Mouse (Mus musculus) lung, adult 2 months (tissue): Measurements from ENCODE around the gene Il22ra2. TPM values are rescaled to one million over a fixed set of nuclear protein-coding genes. Genes with fewer than 3 reads are reported as not detected.

ENCODE experiments used
- DNase-seq: peaks from one replicate; pipeline ENCODE4 v3.0.0; 2022
- H3K4me1 ChIP-seq: fragments of 200-500 bp; 2 replicates; pipeline ENCODE4 v1.6.1; 2011; ENCODE audit warnings: low read length; ENCODE audit not compliant: control insufficient read depth, insufficient read depth
- H3K4me3 ChIP-seq: fragments of 200-500 bp; replicated peaks from 2 replicates; pipeline ENCODE3; 2011; ENCODE audit warnings: low read depth, mild to moderate bottlenecking, control low read depth, low read length; ENCODE audit errors: extremely low read depth
- CTCF ChIP-seq: fragments of 200-500 bp; IDR thresholded peaks from 2 replicates; pipeline ENCODE4 v1.5.1; 2011; ENCODE audit warnings: mild to moderate bottlenecking, low read length, control low read depth; ENCODE audit not compliant: insufficient read depth
- POLR2A ChIP-seq: fragments of 200-500 bp; IDR thresholded peaks from 2 replicates; pipeline ENCODE4 v1.6.1; 2011; ENCODE audit warnings: low read depth, mild to moderate bottlenecking, control low read depth, low read length, borderline replicate concordance; ENCODE audit errors: extremely low read depth
- WGBS: fragments of 180-500 bp; shearing (Covaris S2); methylation state at CpG from one replicate; pipeline ENCODE4 v1.1.7; 2018; 5-methylcytosine and 5-hydroxymethylcytosine counted together
- polyA plus RNA-seq: library from polyadenylated mRNA; depleted of rRNA; stranded (reverse); fragments of >200 nt; gene quantifications from 2 replicates; pipeline ENCODE4 v1.2.3, GENCODE M21; 2012

Il22ra2 gene
- polyA plus RNA-seq, 1 experiment, result 0.43 TPM

GRCm38 (mm10) chr10:19587281-19587680 is 34.5 kb upstream of the Il22ra2 start:
- no peak for TF ChIP-seq POLR2A
- no peak for TF ChIP-seq CTCF

GRCm38 (mm10) chr10:19589626-19590025 is 32.2 kb upstream of the Il22ra2 start:
- Histone ChIP-seq H3K4me3 (no peak overlapping the region), H3K4me1 (peaks cover 13% of the 10 kb centered on the region)
- WGBS, result 85% methylated on average over 12 of the region's 12 CpGs
- TF ChIP-seq CTCF, result no peak
- TF ChIP-seq POLR2A, result no peak
- DNase-seq, result no peak

More at GRCm38 (mm10) chr10:19587281-19587680, 34.5 kb upstream of the Il22ra2 start:
- DNase-seq, result no peak
- WGBS, result 71% methylated on average over 3 of the region's 3 CpGs
- Histone ChIP-seq H3K4me3 (no peak overlapping the region), H3K4me1 (no peaks in the 10 kb centered on the region; the same call in 1 of the 2 replicates)

DNA sequence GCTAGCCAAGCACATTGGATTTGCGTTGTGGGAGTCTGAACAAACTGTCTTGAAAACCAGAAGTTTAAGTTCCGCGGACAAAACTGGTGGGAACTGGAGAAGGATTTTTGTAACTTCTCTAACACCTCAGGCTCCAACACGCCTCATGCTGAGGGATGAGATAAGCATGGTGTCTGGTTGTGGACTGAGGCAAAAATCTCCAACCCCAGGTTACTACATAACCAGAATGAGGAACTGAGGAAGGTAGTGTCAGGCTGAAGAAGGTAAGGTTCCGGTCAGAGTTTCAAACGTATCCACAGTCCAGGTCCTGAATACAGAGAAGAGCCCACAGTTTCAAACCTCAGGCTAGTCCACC is 30.5 kb upstream of the Il22ra2 start:
- WGBS, result 22% methylated on average over 6 of the region's 6 CpGs
- DNase-seq, result no peak
- H3K4me3 ChIP-seq, result peak overlapping the region; percentile 17
- peaks cover 18% of the 10 kb centered on the region for H3K4me1 ChIP-seq
- TF ChIP-seq CTCF (no peak), POLR2A (no peak)

DNA sequence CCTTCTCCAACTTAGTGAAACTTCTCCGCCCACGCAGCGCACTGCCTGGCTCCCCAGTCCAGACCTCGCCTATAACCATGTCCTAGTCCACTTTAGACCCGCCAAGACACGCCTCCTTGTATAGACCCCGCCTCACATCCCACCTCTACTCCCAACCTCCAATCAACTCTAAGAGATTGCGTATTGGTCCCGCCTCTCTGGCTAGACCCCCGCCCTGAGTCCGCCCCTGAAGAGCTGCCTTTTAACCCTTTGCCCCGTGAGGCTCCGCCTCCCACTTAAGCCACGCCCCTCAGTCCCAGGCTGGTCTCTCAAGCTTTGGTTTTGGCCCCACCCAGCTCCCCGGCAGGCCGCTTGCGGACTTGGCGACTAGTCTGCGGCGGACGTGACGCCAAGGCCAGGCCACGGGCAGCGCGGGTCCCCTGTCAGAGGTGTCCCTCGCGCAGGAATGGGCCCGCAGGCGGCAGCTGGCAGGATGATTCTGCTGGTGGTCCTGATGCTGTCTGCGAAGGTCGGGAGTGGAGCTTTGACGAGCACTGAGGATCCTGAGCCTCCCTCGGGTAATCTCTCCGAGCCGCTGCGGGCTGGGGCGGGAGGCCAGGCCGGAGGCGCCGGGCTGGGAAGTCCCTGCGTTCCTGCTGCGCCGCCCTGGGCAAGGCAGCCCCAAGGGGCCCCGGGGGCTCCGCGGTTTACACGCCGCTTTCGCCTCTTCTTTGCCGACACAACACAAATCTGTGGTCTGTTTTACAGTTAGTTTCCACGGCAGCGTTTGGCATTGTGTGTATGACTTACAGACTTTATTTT is 30.0 kb upstream of the Il22ra2 start, which contains the start of gene Ifngr1:
Ifngr1 (plus strand) TSS at position 309 of the 801 bp plus-strand sequence.
- WGBS, result under 1% methylated on average over 52 of the region's 52 CpGs

DNA sequence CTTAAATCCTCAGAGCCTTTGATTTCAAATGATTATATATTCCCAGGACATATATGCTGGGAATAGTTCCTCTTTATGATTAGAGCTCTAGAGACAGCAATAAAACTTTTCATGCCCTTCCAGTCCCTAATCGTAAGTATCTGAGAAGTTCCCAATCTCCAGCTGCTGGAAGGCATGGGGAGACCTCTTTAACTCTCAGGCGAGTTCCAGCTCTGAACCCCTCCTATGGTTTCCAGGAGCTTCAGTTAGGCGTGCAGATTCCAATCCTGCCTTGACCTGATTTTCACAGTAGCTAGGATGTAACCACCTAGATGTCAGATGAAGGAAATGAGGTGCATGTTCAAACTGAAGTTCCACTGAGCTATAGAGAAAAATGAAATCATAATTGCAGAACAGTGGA is 29.2 kb upstream of the Il22ra2 start:
- WGBS, result under 1% methylated on average over 3 of the region's 3 CpGs
- DNase-seq, result no peak
- peaks cover 28% of the 10 kb centered on the region for H3K4me1 ChIP-seq
- TF ChIP-seq CTCF (no peak), POLR2A (no peak)
- H3K4me3 ChIP-seq, result peak overlapping the region; percentile 90

More for the DNA sequence above, 30.0 kb upstream of the Il22ra2 start, which contains the start of gene Ifngr1:
- peak; percentile 100 for DNase-seq
- peaks cover 24% of the 10 kb centered on the region for H3K4me1 ChIP-seq
- H3K4me3 ChIP-seq, result peak within 1 kb of the TSS; percentile 90
- peak; percentile 96 for TF ChIP-seq POLR2A
- no peak for TF ChIP-seq CTCF

DNA sequence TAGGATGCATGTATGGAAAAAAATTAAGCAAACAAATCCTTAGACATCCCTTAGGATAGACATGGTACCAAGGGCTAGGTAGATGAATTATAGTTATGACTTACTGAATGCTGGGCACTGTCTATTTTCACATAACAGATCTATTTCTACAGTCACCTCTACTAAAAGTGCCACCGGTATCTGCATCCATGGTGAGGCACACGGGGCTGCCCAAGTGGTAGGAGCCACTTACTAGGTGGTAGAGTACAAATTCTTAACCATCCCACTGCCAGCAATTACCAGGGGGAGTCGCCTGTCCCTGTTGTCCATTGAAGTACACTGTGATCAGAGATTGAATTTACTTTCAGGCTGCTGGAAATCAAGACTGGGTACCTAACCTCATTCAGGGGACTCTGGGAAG is 28.5 kb upstream of the Il22ra2 start:
- H3K4me1 ChIP-seq, result peaks cover 31% of the 10 kb centered on the region
- WGBS, result 51% methylated on average over 3 of the region's 3 CpGs
- H3K4me3 ChIP-seq, result peak overlapping the region; percentile 58
- no peak for DNase-seq
- TF ChIP-seq POLR2A (no peak), CTCF (no peak)

DNA sequence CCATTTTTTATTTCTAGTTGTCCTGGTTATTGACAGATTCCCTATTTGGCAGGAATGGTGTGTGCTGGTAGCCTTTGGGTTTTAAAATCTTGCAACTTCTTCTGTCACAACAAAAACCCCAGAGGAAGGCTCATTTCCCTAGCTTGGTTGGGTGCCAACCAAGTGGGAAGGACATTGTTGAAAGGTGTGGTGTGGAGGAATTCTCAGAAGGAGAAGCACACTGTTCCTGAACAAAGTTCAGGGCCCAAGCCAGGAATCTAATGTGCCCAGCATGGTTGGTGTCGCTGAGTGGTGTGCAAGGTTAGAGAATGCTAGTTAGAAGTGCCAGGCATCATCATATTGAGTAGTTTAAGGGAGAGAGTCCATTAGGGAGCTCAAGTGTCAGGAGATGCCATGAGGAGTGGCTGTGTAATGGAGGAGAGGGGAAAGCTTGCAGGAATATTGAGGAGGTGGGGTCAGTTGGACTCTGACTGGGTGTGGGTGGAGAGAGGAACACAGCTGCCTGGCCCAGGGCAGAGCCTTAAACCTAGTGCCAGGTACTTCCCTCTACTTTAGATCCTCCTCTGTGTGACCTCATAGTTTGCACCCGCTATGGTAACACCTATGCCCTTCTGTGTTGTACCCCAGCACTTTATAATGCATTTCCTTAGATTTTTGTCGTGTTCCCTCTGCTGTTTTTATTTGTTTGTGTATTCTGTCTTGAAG is 27.4 kb upstream of the Il22ra2 start:
- no peak for DNase-seq
- 44% methylated on average over 3 of the region's 3 CpGs for WGBS
- TF ChIP-seq CTCF (no peak), POLR2A (no peak)
- Histone ChIP-seq H3K4me3 (peak overlapping the region; percentile 38), H3K4me1 (peaks cover 34% of the 10 kb centered on the region)

DNA sequence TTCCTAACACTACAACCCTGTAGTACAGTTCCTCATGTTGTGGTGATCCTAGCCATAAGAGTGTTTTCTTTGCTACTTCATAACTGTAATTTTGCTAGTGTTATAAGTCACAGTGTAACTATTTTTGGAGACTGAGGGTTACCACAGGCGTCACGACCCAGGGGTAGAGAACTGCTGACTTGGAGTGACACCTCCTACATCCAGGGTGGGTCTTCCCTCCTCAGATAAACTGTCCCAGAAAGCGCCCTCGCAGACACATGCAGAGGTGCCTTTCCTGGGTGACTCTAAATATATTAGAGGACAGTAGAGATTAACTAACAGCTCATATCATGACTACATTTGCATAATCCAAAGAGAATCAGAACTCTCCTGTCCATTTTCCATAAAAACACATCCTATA is 24.9 kb upstream of the Il22ra2 start:
- no peak for TF ChIP-seq CTCF
- no peak for TF ChIP-seq POLR2A
- Histone ChIP-seq H3K4me1 (peaks cover 41% of the 10 kb centered on the region), H3K4me3 (no peak overlapping the region)
- WGBS, result 49% methylated on average over 4 of the region's 4 CpGs
- no peak for DNase-seq

DNA sequence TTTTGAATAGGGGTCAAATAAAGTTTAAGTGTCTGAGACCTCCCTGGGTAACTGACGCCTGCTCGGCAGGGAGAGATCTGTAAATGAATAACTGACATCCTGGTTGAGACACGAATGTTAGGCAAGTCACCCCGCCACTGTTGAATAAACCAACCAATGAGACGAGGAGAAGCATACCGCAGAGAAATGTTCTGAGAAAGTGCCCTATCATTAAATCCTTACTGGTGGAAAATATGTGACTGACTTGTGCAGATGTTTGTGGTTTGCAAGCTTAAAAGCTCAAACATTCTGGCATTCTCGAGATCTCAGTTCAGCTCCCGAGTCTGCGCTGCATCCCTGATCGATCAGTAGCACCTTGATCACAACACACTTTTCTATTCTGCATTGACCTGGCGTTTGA is 23.7 kb upstream of the Il22ra2 start:
- 61% methylated on average over 11 of the region's 11 CpGs for WGBS
- Histone ChIP-seq H3K4me3 (no peak overlapping the region), H3K4me1 (peaks cover 41% of the 10 kb centered on the region)
- no peak for DNase-seq
- TF ChIP-seq POLR2A, result no peak
- no peak for TF ChIP-seq CTCF
